Mouse (Mus musculus): ENCODE measurements at regions not wholly inside any gene's neighbourhood (a gene's known extent, or its start where the extent isn't known, plus 50 kb on each side); places are given as distances from the start of the nearest gene placed in this dataset.

DNA sequence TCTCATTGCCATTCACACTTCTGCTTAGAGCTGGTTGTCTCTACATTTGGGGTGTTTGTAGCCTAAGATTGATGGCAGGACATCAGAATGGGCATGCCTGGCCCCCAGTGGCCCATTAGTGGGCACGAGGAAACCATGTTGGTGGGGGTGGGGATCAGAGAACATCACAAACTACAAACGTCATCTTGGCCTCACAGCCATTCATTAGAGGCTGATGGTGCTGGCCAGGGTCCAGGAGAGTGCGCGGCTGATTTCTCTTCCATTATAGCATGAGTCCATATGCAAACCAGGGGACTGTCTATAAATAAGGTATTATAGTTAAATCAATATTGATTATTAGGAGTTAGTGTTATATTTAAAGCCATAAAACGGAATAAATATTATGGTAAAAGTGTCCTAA, 67.9 kb downstream of the 3100002H09Rik start:
- H3K27ac ChIP-seq: no peak overlapping the region
- no peaks in the 10 kb centered on the region for H3K9me3 ChIP-seq
- no peaks in the 10 kb centered on the region for H3K36me3 ChIP-seq (replicated peaks)
- H3K27me3 ChIP-seq (ENCODE audit: poor library complexity, severe bottlenecking): 0 out of 2 replicates have a peak, but pooled peaks cover 5% of the 10 kb centered on the region
- no peak overlapping the region for H3K4me3 ChIP-seq
- 89% methylated on average over 5 of the region's 5 CpGs for WGBS
- DNase-seq (ENCODE audit: extremely low spot score, low spot score): no peak
- no peaks in the 10 kb centered on the region for H3K4me1 ChIP-seq

- no peak for DNase-seq (ENCODE audit: extremely low spot score, low spot score)
- WGBS: 87% methylated on average over 5 of the region's 5 CpGs
These were observed 72.1 kb downstream of the 3100002H09Rik start for GRCm38 (mm10) chr4:124538471-124538870.

DNA sequence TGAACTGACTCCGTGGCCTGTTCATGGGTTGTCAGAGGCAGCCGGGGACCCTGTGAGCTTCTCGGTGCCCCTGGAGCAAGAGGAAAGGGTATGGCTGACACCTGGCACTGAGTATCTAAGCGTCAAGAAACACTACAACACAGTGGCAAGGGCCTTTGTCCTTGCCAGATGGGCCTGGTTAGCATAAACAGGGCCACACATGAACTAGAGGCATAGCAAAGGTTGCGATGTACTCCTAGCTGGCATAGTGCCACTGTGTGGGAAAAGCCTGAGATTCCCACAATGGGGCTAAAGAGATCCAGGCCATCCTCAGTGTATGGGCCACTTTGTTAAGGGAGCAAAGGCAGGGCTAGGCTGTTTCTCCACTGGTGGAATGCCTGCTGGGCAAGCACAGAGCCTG, 72.9 kb downstream of the 3100002H09Rik start:
- Histone ChIP-seq H3K9me3 (no peaks in the 10 kb centered on the region), H3K27me3 (ENCODE audit: poor library complexity, severe bottlenecking) (0 out of 2 replicates have a peak, but pooled peaks cover 5% of the 10 kb centered on the region), H3K36me3 (replicated peaks) (no peaks in the 10 kb centered on the region), H3K4me1 (peaks cover 7% of the 10 kb centered on the region), H3K4me3 (no peak overlapping the region), H3K27ac (no peak overlapping the region)
- 85% methylated on average over 5 of the region's 5 CpGs for WGBS
- DNase-seq (ENCODE audit: extremely low spot score, low spot score): no peak

More at GRCm38 (mm10) chr4:124538471-124538870, 72.1 kb downstream of the 3100002H09Rik start:
- Histone ChIP-seq H3K27ac (no peak overlapping the region), H3K36me3 (replicated peaks) (no peaks in the 10 kb centered on the region), H3K4me3 (no peak overlapping the region), H3K9me3 (no peaks in the 10 kb centered on the region), H3K27me3 (ENCODE audit: poor library complexity, severe bottlenecking) (0 out of 2 replicates have a peak, but pooled peaks cover 5% of the 10 kb centered on the region), H3K4me1 (peaks cover 7% of the 10 kb centered on the region)

- peaks cover 14% of the 10 kb centered on the region for H3K27me3 ChIP-seq (ENCODE audit: poor library complexity, severe bottlenecking)
- peaks cover 7% of the 10 kb centered on the region for H3K4me1 ChIP-seq
- WGBS: 65% methylated on average over 6 of the region's 6 CpGs
- no peak overlapping the region for H3K27ac ChIP-seq
- no peak for DNase-seq (ENCODE audit: extremely low spot score, low spot score)
- no peak overlapping the region for H3K4me3 ChIP-seq
- no peaks in the 10 kb centered on the region for H3K36me3 ChIP-seq (replicated peaks)
- H3K9me3 ChIP-seq: no peaks in the 10 kb centered on the region
These were observed 77.0 kb downstream of the 3100002H09Rik start for GRCm38 (mm10) chr4:124533614-124534013.

- no peak overlapping the region for H3K4me3 ChIP-seq
- WGBS: 87% methylated on average over 9 of the region's 9 CpGs
- no peaks in the 10 kb centered on the region for H3K9me3 ChIP-seq
- H3K27ac ChIP-seq: no peak overlapping the region
- H3K27me3 ChIP-seq (ENCODE audit: poor library complexity, severe bottlenecking): peaks cover 38% of the 10 kb centered on the region
- H3K36me3 ChIP-seq (replicated peaks): no peaks in the 10 kb centered on the region
- H3K4me1 ChIP-seq: peaks cover 29% of the 10 kb centered on the region
- no peak for DNase-seq (ENCODE audit: extremely low spot score, low spot score)
These were observed 80.0 kb downstream of the 3100002H09Rik start for GRCm38 (mm10) chr4:124530596-124530995.

- Histone ChIP-seq H3K27me3 (ENCODE audit: poor library complexity, severe bottlenecking) (peaks cover 73% of the 10 kb centered on the region), H3K9me3 (no peaks in the 10 kb centered on the region), H3K36me3 (replicated peaks) (no peaks in the 10 kb centered on the region), H3K27ac (no peak overlapping the region), H3K4me1 (peaks cover 23% of the 10 kb centered on the region), H3K4me3 (no peak overlapping the region)
- peak; percentile 23 for DNase-seq (ENCODE audit: extremely low spot score, low spot score)
- 27% methylated on average over 10 of the region's 10 CpGs for WGBS
These were observed 83.8 kb downstream of the 3100002H09Rik start for GRCm38 (mm10) chr4:124526822-124527221.

- Histone ChIP-seq H3K4me3 (no peak overlapping the region), H3K9me3 (no peaks in the 10 kb centered on the region), H3K4me1 (peaks cover 23% of the 10 kb centered on the region), H3K27ac (no peak overlapping the region), H3K27me3 (ENCODE audit: poor library complexity, severe bottlenecking) (peaks cover 77% of the 10 kb centered on the region), H3K36me3 (replicated peaks) (no peaks in the 10 kb centered on the region)
- WGBS: 70% methylated on average over 9 of the region's 9 CpGs
- no peak for DNase-seq (ENCODE audit: extremely low spot score, low spot score)
These were observed 84.2 kb downstream of the 3100002H09Rik start for GRCm38 (mm10) chr4:124526362-124526761.

GRCm38 (mm10) chr4:124520309-124520708, 90.3 kb downstream of the 3100002H09Rik start:
- 89% methylated on average over 9 of the region's 9 CpGs for WGBS
- H3K4me3 ChIP-seq: no peak overlapping the region
- no peaks in the 10 kb centered on the region for H3K9me3 ChIP-seq
- H3K27ac ChIP-seq: no peak overlapping the region
- DNase-seq (ENCODE audit: extremely low spot score, low spot score): no peak
- H3K36me3 ChIP-seq (replicated peaks): no peaks in the 10 kb centered on the region
- H3K27me3 ChIP-seq (ENCODE audit: poor library complexity, severe bottlenecking): peaks cover 40% of the 10 kb centered on the region
- H3K4me1 ChIP-seq: no peaks in the 10 kb centered on the region

DNA sequence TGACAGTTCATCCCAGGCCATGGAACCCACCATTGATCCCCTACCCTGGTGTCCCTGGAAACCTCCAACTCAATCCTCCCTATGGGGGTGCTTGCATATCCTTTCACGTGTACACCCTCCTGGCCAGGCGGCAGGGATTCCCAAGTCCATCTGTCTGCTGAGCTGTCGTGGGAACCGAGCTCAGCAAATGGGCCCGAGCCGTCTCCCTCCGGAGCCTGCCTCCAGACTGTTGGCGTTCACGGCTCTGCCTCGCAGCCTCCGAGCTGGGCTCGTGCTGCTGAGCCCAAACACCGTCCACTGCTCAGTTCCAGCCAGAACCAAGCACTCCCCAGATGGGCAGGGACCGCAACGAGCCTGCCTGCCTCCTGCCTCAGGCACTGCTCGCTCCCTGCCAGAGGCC, 98.8 kb downstream of the 3100002H09Rik start:
- Histone ChIP-seq H3K27ac (no peak overlapping the region), H3K27me3 (ENCODE audit: poor library complexity, severe bottlenecking) (peaks cover 34% of the 10 kb centered on the region), H3K4me1 (no peaks in the 10 kb centered on the region), H3K9me3 (no peaks in the 10 kb centered on the region), H3K4me3 (no peak overlapping the region), H3K36me3 (replicated peaks) (no peaks in the 10 kb centered on the region)
- 77% methylated on average over 16 of the region's 16 CpGs for WGBS
- DNase-seq (ENCODE audit: extremely low spot score, low spot score): no peak

GRCm38 (mm10) chr4:124510816-124511215, 99.8 kb downstream of the 3100002H09Rik start:
- DNase-seq (ENCODE audit: extremely low spot score, low spot score): no peak
- Histone ChIP-seq H3K9me3 (no peaks in the 10 kb centered on the region), H3K27ac (no peak overlapping the region), H3K27me3 (ENCODE audit: poor library complexity, severe bottlenecking) (peaks cover 43% of the 10 kb centered on the region), H3K4me3 (no peak overlapping the region), H3K4me1 (peaks cover 3% of the 10 kb centered on the region; the same call in 1 of the 2 replicates), H3K36me3 (replicated peaks) (no peaks in the 10 kb centered on the region)
- 86% methylated on average over 3 of the region's 3 CpGs for WGBS

DNA sequence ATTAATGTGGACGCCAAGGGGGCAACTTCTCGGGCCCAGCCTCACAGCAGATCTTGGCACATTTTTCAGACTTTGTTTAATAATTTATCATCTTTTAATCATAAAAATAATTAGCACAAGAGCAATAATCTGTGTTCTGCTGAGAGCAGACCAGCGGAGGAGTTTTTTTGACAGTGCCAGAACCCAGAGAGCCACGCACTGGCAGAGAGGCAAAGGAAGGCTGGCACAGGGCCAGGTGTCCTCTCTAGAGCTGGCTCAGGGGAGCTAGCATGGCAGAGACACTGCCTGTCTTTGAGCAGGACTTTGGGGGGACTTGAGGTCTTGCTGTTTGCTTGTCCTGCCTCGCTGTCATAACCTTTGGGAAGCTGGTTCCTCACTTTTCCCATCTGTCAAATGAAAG, 100.9 kb downstream of the 3100002H09Rik start:
- Histone ChIP-seq H3K4me1 (peaks cover 4% of the 10 kb centered on the region; the same call in 1 of the 2 replicates), H3K9me3 (no peaks in the 10 kb centered on the region), H3K27me3 (ENCODE audit: poor library complexity, severe bottlenecking) (peaks cover 44% of the 10 kb centered on the region), H3K27ac (no peak overlapping the region), H3K4me3 (no peak overlapping the region), H3K36me3 (replicated peaks) (no peaks in the 10 kb centered on the region)
- 90% methylated on average over 5 of the region's 5 CpGs for WGBS
- no peak for DNase-seq (ENCODE audit: extremely low spot score, low spot score)

GRCm38 (mm10) chr4:124506083-124506647, 104.4 kb downstream of the 3100002H09Rik start:
- DNase-seq (ENCODE audit: extremely low spot score, low spot score): no peak
- Histone ChIP-seq H3K36me3 (replicated peaks) (no peaks in the 10 kb centered on the region), H3K4me1 (peaks cover 4% of the 10 kb centered on the region; the same call in 1 of the 2 replicates), H3K27ac (no peak overlapping the region), H3K4me3 (no peak overlapping the region), H3K9me3 (no peaks in the 10 kb centered on the region), H3K27me3 (ENCODE audit: poor library complexity, severe bottlenecking) (peaks cover 40% of the 10 kb centered on the region)
- 65% methylated on average over 10 of the region's 10 CpGs for WGBS

- no peak overlapping the region for H3K27ac ChIP-seq
- peaks cover 37% of the 10 kb centered on the region for H3K27me3 ChIP-seq (ENCODE audit: poor library complexity, severe bottlenecking)
- H3K4me3 ChIP-seq: no peak overlapping the region
- DNase-seq (ENCODE audit: extremely low spot score, low spot score): no peak
- no peaks in the 10 kb centered on the region for H3K36me3 ChIP-seq (replicated peaks)
- H3K9me3 ChIP-seq: no peaks in the 10 kb centered on the region
- WGBS: 77% methylated on average over 5 of the region's 5 CpGs
- H3K4me1 ChIP-seq: peaks cover 4% of the 10 kb centered on the region; the same call in 1 of the 2 replicates
These were observed 108.8 kb downstream of the 3100002H09Rik start for GRCm38 (mm10) chr4:124501785-124502184.
